Mouse (Mus musculus) left cerebral cortex, adult 2 months (tissue): ENCODE measurements around the gene Usp28. TPM values are rescaled to one million over a fixed set of nuclear protein-coding genes. Genes with fewer than 3 reads are reported as not detected.

ENCODE experiments used
- DNase-seq, 2 experiments: peaks; one replicate each; pipeline ENCODE4 v3.0.0; 2021 to 2022; ENCODE audit warnings: low spot score in 2 of 2, mixed read lengths in 1 of 2; ENCODE audit errors: extremely low spot score in 1 of 2
- H3K27ac ChIP-seq: fragments of 200-600 bp; 2 replicates; pipeline ENCODE4 v1.8.1; 2022
- H3K4me3 ChIP-seq: fragments of 200-600 bp; 2 replicates; pipeline ENCODE4 v1.8.1; 2022
- CTCF ChIP-seq: fragments of 200-600 bp; IDR thresholded peaks from 2 replicates; pipeline ENCODE4 v1.8.1; 2022; ENCODE audit warnings: antibody characterized with exemption, mild to moderate bottlenecking, moderate library complexity
- intact Hi-C: fragments of 180-260 bp; cut with DNase I; formaldehyde crosslinking; loops from one replicate; pipeline ENCODE4 v1.15.1; 2025
- total RNA-seq, 2 experiments: library from RNA; stranded (reverse); gene quantifications; 2 replicates each; pipeline ENCODE4 v1.2.3; 2021

The Usp28 gene
- total RNA-seq, 2 experiments from 2014 or later, result 46.3 to 49.6 TPM

GRCm38 (mm10) chr9:49034764-49035163 lies 49.6 kb downstream of the Usp28 start:
- no peak for TF ChIP-seq CTCF
- intact Hi-C loops, result no loop called here
- no peak overlapping the region for H3K27ac ChIP-seq
- no peak overlapping the region for H3K4me3 ChIP-seq
- peak in 1 of 2 experiments; percentile 50 for DNase-seq

- Histone ChIP-seq H3K4me3 (no peak overlapping the region), H3K27ac (no peak overlapping the region)
- no peak for DNase-seq
- TF ChIP-seq CTCF, result no peak
- intact Hi-C loops, result loop anchor here (1.0 kb wide), 1 partner anchor 406 kb away; no protein-coding TSS in a partner anchor
These were observed 65.7 kb downstream of the Usp28 start for GRCm38 (mm10) chr9:49050901-49051300.

GRCm38 (mm10) chr9:49051349-49051748 lies 66.2 kb downstream of the Usp28 start:
- DNase-seq, result peak; percentile 56 to 68
- intact Hi-C loops, result loop anchor here (1.0 kb wide), 1 partner anchor 406 kb away; no protein-coding TSS in a partner anchor
- Histone ChIP-seq H3K4me3 (no peak overlapping the region), H3K27ac (no peak overlapping the region)
- TF ChIP-seq CTCF, result peak; percentile 84

GRCm38 (mm10) chr9:49054028-49054427 lies 68.9 kb downstream of the Usp28 start:
- no peak overlapping the region for H3K27ac ChIP-seq
- no peak overlapping the region for H3K4me3 ChIP-seq
- no peak for TF ChIP-seq CTCF
- DNase-seq, result no peak
- intact Hi-C loops, result no loop called here

GRCm38 (mm10) chr9:49055333-49056205 lies 70.4 kb downstream of the Usp28 start, which contains the start of gene Zw10:
Gene Zw10 (plus strand): TSS chr9:49055613.
- H3K4me3 ChIP-seq, result peak within 1 kb of the TSS; percentile 97
- TF ChIP-seq CTCF, result no peak; the same call in 1 of the 2 replicates
- peak within 1 kb of the TSS; percentile 51 for H3K27ac ChIP-seq
- DNase-seq, result peak; percentile 94
- intact Hi-C loops, result loop anchor here (5.0 kb wide), 1 partner anchor 68 kb away; the partner anchor contains the start of gene Usp28

GRCm38 (mm10) chr9:49076847-49077246 lies 91.7 kb downstream of the Usp28 start:
- H3K4me3 ChIP-seq, result no peak overlapping the region
- intact Hi-C loops, result no loop called here
- TF ChIP-seq CTCF, result no peak
- DNase-seq, result no peak
- no peak overlapping the region for H3K27ac ChIP-seq

GRCm38 (mm10) chr9:49081107-49081506 lies 95.9 kb downstream of the Usp28 start, which contains the start of gene Tmprss5:
Gene Tmprss5 (plus strand): TSS chr9:49081260.
- no peak for TF ChIP-seq CTCF
- intact Hi-C loops, result loop anchor here (1.0 to 5.0 kb wide), 3 partner anchors 166 to 1356 kb away; no protein-coding TSS in a partner anchor
- Histone ChIP-seq H3K27ac (no peak within 1 kb of the TSS), H3K4me3 (no peak within 1 kb of the TSS)
- DNase-seq, result no peak

GRCm38 (mm10) chr9:49081561-49081960 lies 96.4 kb downstream of the Usp28 start:
- TF ChIP-seq CTCF, result peak; percentile 90
- Histone ChIP-seq H3K4me3 (no peak overlapping the region), H3K27ac (no peak overlapping the region)
- intact Hi-C loops, result loop anchor here (1.0 to 5.0 kb wide), 3 partner anchors 166 to 1356 kb away; no protein-coding TSS in a partner anchor
- DNase-seq, result peak; percentile 68 to 80

- H3K27ac ChIP-seq, result no peak overlapping the region
- no peak for DNase-seq
- H3K4me3 ChIP-seq, result no peak overlapping the region
- intact Hi-C loops, result no loop called here
- no peak for TF ChIP-seq CTCF
These were observed 102.1 kb downstream of the Usp28 start for GRCm38 (mm10) chr9:49087317-49087716.

Other genes starting within 250 kb of the Usp28 start
- 100 to 1,000 TPM in 1 of 2 experiments, 10 to 100 TPM in 1; 92.9 to 111 TPM for gene Zbtb16, start 149.2 kb upstream of the Usp28 start, total RNA-seq
- gene Htr3a, start 74.3 kb upstream of the Usp28 start, total RNA-seq, result 1 to 10 TPM; 6.5 to 7.7 TPM
- gene Htr3b, start 20.4 kb upstream of the Usp28 start, total RNA-seq, result not detected
- gene Zw10, start 70.2 kb downstream of the Usp28 start, total RNA-seq, result 10 to 100 TPM; 17.7 to 19.6 TPM
- gene Tmprss5, start 95.9 kb downstream of the Usp28 start, total RNA-seq, result under 1 TPM; 0.70 TPM